Mouse (Mus musculus) embryonic fibroblast, embryonic 13.5 days (primary cell): Measurements from ENCODE around the gene Sult2b1.

Experiments used
- CTCF ChIP-seq: IDR thresholded peaks from 2 replicates; pipeline ENCODE4 v1.5.1; 2011; ENCODE audit warnings: mild to moderate bottlenecking, control low read depth, low read length, moderate library complexity, borderline replicate concordance; ENCODE audit not compliant: insufficient read depth
- POLR2A ChIP-seq: IDR thresholded peaks from 2 replicates; pipeline ENCODE4 v1.6.1; 2011; ENCODE audit warnings: low read depth, mild to moderate bottlenecking, control low read depth, low read length, moderate library complexity

- TF ChIP-seq CTCF, result no peak
- no peak for TF ChIP-seq POLR2A
These were observed 34.3 kb downstream of the Sult2b1 start for GRCm38 (mm10) chr7:45750162-45750561.
